Mouse (Mus musculus): ENCODE measurements around the gene Stk38.

GRCm38 (mm10) chr17:28960597-28960996 lies 47.2 kb downstream of the Stk38 start:
- no peak for TF ChIP-seq POLR2A (IDR thresholded peaks at IDR 0.05; ENCODE audit: borderline replicate concordance, extremely low read depth, low read depth, low read length)
- TF ChIP-seq CTCF (IDR thresholded peaks at IDR 0.05; ENCODE audit: insufficient read depth, low read length), result no peak
